Mouse (Mus musculus) intestine, postnatal 0 days (tissue): ENCODE data around the gene Comt. TPM values are rescaled to one million over a fixed set of nuclear protein-coding genes. Genes with fewer than 3 reads are reported as not detected.

Experiments used
- ATAC-seq: fragments of 200-750 bp; cut with Nextera tagmentation; 2 replicates; pipeline ENCODE4 v1.8.0; 2017; ENCODE audit warnings: mild to moderate bottlenecking, moderate TSS enrichment, moderate library complexity
- H3K27ac ChIP-seq: fragments of 300-500 bp; sonication (generic); 2 replicates; pipeline ENCODE4 v1.5.1; 2014; ENCODE audit warnings: mild to moderate bottlenecking, low read depth, low read length, moderate library complexity
- H3K27me3 ChIP-seq: fragments of 300-500 bp; sonication (generic); replicated peaks from 2 replicates; pipeline ENCODE4 v1.6.1; 2014; ENCODE audit warnings: low read length, mixed read lengths; ENCODE audit not compliant: control insufficient read depth, insufficient read depth
- H3K36me3 ChIP-seq: fragments of 300-500 bp; sonication (generic); 2 replicates; pipeline ENCODE4 v1.6.1; 2014; ENCODE audit warnings: mild to moderate bottlenecking, moderate library complexity; ENCODE audit not compliant: control insufficient read depth, insufficient read depth
- H3K4me1 ChIP-seq: fragments of 300-500 bp; sonication (generic); replicated peaks from 2 replicates; pipeline ENCODE4 v1.6.1; 2014; ENCODE audit warnings: antibody characterized with exemption, low read length, mixed read lengths; ENCODE audit not compliant: control insufficient read depth, insufficient read depth
- H3K4me2 ChIP-seq: fragments of 300-500 bp; sonication (generic); replicated peaks from 2 replicates; pipeline ENCODE4 v1.6.1; 2014; ENCODE audit warnings: low read depth, mild to moderate bottlenecking, moderate library complexity
- H3K4me3 ChIP-seq: fragments of 300-500 bp; sonication (generic); 2 replicates; pipeline ENCODE4 v1.5.1; 2014; ENCODE audit warnings: low read depth, low read length
- H3K9ac ChIP-seq: fragments of 300-500 bp; sonication (generic); 2 replicates; pipeline ENCODE4 v1.6.1; 2014; ENCODE audit warnings: mild to moderate bottlenecking, low read depth, low read length
- H3K9me3 ChIP-seq: fragments of 300-500 bp; sonication (generic); 2 replicates; pipeline ENCODE4 v1.6.1; 2016; ENCODE audit warnings: mixed run types; ENCODE audit not compliant: control insufficient read depth
- CTCF ChIP-seq: sonication (generic); IDR thresholded peaks from 2 replicates; pipeline ENCODE4 v1.5.1; 2016; ENCODE audit warnings: low read depth, mild to moderate bottlenecking, control low read depth, antibody characterized with exemption, moderate library complexity
- WGBS: fragments of 180-500 bp; shearing (Covaris S2); extraction: QIAGEN DNeasy Blood & Tissue Kit; methylation state at CpG from one replicate; pipeline ENCODE4 v1.1.7; 2014; 5-methylcytosine and 5-hydroxymethylcytosine counted together
- polyA plus RNA-seq: library from polyadenylated mRNA; unstranded; fragments of >200 nt; fragmentation: Nextera tagmentation; extraction: Ambion mirVana; gene quantifications from 2 replicates; pipeline ENCODE4 v1.2.1, GENCODE M21; 2015

The Comt gene
- polyA plus RNA-seq, 1 experiment from 2014 or later, result 103 TPM

DNA sequence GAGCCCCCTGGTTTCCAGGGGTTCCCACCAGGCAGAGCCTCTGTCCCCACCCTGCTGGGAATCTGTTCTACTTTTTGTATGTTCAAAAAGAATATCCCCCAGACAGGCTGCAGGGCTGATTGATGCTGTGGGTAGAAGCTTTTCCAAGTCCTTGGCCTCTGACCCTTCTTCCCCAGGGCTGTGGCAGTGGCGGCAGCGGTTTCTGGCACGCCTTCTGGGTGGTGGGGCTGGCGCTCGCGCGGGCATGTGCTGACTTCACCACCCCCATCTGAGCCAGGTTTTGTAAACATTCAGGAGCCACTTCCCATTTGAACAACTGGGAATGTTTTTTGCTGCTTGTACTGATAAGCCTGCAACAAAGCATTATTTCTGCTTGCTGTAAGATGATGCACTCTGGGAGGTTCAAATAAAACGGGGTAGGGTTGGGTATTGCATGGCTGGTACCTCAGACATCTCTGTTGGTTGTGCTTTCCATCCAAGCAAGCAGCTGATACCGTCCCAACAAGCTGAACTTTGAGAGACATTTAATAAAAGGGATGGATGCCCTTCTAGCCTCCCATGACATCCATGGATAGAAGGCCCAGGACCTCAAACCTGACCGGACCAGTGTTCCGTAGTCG, 32.8 kb upstream of the Comt start:
- 16% methylated on average over 12 of the region's 12 CpGs for WGBS
- Histone ChIP-seq H3K9ac (no peak overlapping the region), H3K36me3 (peaks cover 3% of the 10 kb centered on the region; the same call in 1 of the 2 replicates), H3K4me3 (no peak overlapping the region), H3K4me2 (peak overlapping the region; percentile 38), H3K4me1 (peaks cover 4% of the 10 kb centered on the region; the same call in 1 of the 2 replicates), H3K27ac (no peak overlapping the region), H3K27me3 (no peaks in the 10 kb centered on the region), H3K9me3 (no peaks in the 10 kb centered on the region)
- no peak for TF ChIP-seq CTCF
- ATAC-seq, result no peak

DNA sequence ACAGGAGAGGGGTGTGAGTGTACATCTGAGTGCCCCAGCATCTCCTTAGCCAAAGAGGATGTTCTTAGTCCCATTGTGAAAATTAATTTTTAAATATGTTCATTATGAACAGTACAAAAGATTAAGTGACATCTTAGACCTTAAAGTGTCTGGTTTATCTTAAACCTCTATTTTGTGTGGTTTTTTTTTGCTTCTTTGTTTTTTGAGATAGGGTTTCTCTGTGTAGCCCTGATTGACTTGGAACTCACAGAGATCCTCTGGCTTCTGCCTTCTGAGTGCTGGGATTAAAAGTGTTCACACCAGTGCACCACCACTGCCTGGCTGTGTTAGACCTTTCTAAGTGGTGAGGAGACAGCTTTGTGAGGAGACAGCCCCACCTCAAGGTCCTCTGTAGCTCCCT, 32.0 kb upstream of the Comt start:
- no peak for ATAC-seq
- H3K4me1 ChIP-seq, result peaks cover 4% of the 10 kb centered on the region; the same call in 1 of the 2 replicates
- H3K27ac ChIP-seq, result no peak overlapping the region
- H3K27me3 ChIP-seq, result no peaks in the 10 kb centered on the region
- no peak overlapping the region for H3K9ac ChIP-seq
- H3K4me2 ChIP-seq, result no peak overlapping the region
- H3K4me3 ChIP-seq, result no peak overlapping the region
- no peaks in the 10 kb centered on the region for H3K9me3 ChIP-seq
- TF ChIP-seq CTCF, result no peak
- peaks cover 3% of the 10 kb centered on the region; the same call in 1 of the 2 replicates for H3K36me3 ChIP-seq

DNA sequence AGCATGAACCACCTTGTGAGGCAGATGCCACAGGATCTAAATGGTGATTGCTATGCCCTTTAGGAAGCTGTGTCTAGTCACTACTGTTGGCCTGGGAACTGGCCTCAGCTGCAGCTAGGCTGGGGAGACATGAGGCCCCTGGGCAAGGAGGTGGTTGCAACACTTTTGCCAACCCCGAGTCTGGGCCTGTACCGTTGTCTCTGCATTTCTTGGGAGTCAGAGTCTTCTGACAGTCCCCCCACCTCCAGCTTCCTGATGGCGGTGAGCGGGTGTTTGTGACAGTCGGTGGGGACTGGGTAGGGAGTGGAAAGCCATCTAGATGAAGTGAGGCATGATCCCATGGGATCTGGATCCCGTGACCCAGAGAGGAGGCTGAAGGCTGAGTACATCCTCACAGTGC, 28.8 kb upstream of the Comt start:
- no peaks in the 10 kb centered on the region for H3K27me3 ChIP-seq
- no peak for ATAC-seq
- no peak overlapping the region for H3K27ac ChIP-seq
- H3K36me3 ChIP-seq, result peaks cover 3% of the 10 kb centered on the region; the same call in 1 of the 2 replicates
- H3K9ac ChIP-seq, result no peak overlapping the region
- H3K4me2 ChIP-seq, result no peak overlapping the region
- 84% methylated on average over 6 of the region's 6 CpGs for WGBS
- H3K4me3 ChIP-seq, result no peak overlapping the region
- peaks cover 4% of the 10 kb centered on the region; the same call in 1 of the 2 replicates for H3K4me1 ChIP-seq
- TF ChIP-seq CTCF, result no peak
- no peaks in the 10 kb centered on the region for H3K9me3 ChIP-seq

DNA sequence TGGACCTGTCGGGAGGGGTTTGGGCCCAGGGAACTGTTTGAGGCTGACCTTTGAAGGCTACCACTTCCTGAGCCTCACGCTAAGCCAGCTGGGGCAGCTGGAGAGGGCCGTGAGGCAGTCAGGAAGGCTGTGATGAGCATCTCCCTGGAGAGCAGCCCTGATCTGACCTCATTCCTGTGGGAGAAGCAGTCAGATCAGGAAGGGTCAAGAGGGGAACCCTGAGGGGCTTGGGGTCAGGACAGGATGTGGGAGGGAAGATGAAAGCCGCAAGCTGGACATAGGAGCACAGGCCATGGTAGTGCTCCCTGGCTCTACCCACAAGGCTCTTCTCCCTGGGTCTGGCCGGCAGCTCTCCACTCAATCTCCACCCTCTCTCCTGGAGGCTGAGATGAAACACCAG, 27.2 kb upstream of the Comt start:
- ATAC-seq, result no peak
- Histone ChIP-seq H3K4me1 (no peaks in the 10 kb centered on the region), H3K36me3 (peaks cover 9% of the 10 kb centered on the region; the same call in 1 of the 2 replicates), H3K27ac (no peak overlapping the region), H3K4me2 (no peak overlapping the region), H3K27me3 (no peaks in the 10 kb centered on the region), H3K9ac (no peak overlapping the region), H3K4me3 (no peak overlapping the region), H3K9me3 (no peaks in the 10 kb centered on the region)
- WGBS, result 59% methylated on average over 5 of the region's 5 CpGs
- TF ChIP-seq CTCF, result no peak

DNA sequence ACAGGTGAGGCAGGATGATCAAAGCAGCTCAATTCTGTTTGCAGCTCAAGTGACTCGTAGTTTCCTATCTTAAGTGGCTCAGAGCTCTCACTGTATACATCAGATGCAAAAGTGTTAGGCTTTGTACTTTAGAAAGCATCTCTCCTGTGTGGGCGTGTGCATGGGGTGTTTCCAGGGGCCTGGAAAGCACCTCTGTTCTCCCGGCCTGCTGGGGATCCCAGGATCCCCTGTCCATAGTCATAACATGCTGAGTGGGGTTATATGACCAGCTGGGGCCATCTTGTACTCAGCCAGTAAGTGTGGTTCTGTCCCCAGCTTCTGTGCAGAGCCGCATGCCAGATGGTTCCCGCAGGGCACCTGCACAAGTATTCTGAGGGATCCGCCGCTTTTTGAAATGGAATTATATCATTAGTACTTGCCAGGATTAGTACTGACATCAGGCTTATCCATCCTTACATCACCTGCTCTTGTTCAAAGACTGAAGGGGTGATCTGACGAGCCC, 25.8 kb upstream of the Comt start:
- Histone ChIP-seq H3K4me3 (no peak overlapping the region), H3K9ac (no peak overlapping the region), H3K9me3 (no peaks in the 10 kb centered on the region), H3K4me2 (no peak overlapping the region), H3K27me3 (no peaks in the 10 kb centered on the region), H3K4me1 (no peaks in the 10 kb centered on the region), H3K27ac (no peak overlapping the region), H3K36me3 (peaks cover 6% of the 10 kb centered on the region; the same call in 1 of the 2 replicates)
- 86% methylated on average over 8 of the region's 8 CpGs for WGBS
- TF ChIP-seq CTCF, result no peak
- no peak for ATAC-seq

DNA sequence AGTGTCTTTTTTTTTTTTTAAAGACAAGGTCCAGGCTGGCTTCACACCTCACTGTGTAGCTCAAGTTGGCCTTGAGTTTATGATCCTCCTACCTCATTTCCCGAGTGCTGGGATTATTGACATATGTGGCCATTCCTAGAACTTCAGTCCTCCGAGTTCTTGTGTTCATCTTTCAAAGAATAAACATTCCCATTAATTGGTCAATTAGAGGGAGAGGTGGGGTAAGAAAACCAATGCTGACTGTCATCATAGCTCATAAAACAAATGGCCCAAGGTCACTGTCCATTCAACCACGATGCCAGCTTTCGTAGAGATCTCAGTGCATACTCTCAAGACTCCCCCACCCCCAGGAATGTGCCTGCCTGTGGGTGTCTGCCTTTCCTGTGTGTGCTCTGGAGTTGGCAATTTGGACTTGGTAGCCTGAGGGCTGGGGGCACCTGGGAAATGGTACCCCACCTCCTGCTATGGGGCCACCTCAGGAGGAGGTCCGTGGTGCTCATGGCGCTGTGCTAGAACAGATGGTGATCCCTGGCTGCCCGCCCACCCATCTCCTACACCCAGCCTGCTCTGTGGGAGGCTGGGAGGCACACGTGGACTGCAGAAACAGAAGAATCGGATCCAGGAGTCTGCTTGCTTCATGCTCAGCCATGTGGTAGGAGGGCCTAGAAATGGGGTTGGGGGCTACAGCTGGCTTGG, 25.0 kb upstream of the Comt start:
- Histone ChIP-seq H3K4me2 (no peak overlapping the region), H3K9ac (no peak overlapping the region), H3K36me3 (peaks cover 6% of the 10 kb centered on the region; the same call in 1 of the 2 replicates), H3K27ac (no peak overlapping the region), H3K4me1 (no peaks in the 10 kb centered on the region), H3K9me3 (no peaks in the 10 kb centered on the region), H3K4me3 (no peak overlapping the region), H3K27me3 (no peaks in the 10 kb centered on the region)
- no peak for TF ChIP-seq CTCF
- WGBS, result 55% methylated on average over 9 of the region's 9 CpGs
- ATAC-seq, result no peak; the same call in 1 of the 2 replicates
